Mouse (Mus musculus) liver, postnatal 0 days (tissue): Measurements from ENCODE around the gene Pim3. TPM values are rescaled to one million over a fixed set of nuclear protein-coding genes. Genes with fewer than 3 reads are reported as not detected.
A peak's percentile ranks its signal among the peaks of the same experiment; 100 is the strongest.

Experiments used
- ATAC-seq: fragments of 200-750 bp; cut with Nextera tagmentation; 2 replicates; pipeline ENCODE4 v1.8.0; 2017; ENCODE audit warnings: mild to moderate bottlenecking, moderate library complexity
- DNase-seq: peaks from one replicate; pipeline ENCODE4 v3.0.0-alpha.2; 2016
- H3K27ac ChIP-seq: fragments of 300-500 bp; sonication (generic); 2 replicates; pipeline ENCODE4 v1.5.1; 2014; ENCODE audit warnings: antibody characterized with exemption, moderate library complexity, mild to moderate bottlenecking, low read depth
- H3K27me3 ChIP-seq: fragments of 300-500 bp; sonication (generic); 2 replicates; pipeline ENCODE4 v1.6.1; 2014; ENCODE audit warnings: low read length, control low read depth, mixed read lengths; ENCODE audit not compliant: insufficient read depth
- H3K36me3 ChIP-seq: fragments of 300-500 bp; sonication (generic); replicated peaks from 2 replicates; pipeline ENCODE4 v1.6.1; 2014; ENCODE audit warnings: mild to moderate bottlenecking, control low read depth, low read length, moderate library complexity, mixed read lengths; ENCODE audit not compliant: insufficient read depth
- H3K4me1 ChIP-seq: fragments of 300-500 bp; sonication (generic); 2 replicates; pipeline ENCODE4 v1.6.1; 2014; ENCODE audit warnings: antibody characterized with exemption, mild to moderate bottlenecking, control low read depth; ENCODE audit not compliant: insufficient read depth
- H3K4me2 ChIP-seq: fragments of 300-500 bp; sonication (generic); 2 replicates; pipeline ENCODE4 v1.6.1; 2014; ENCODE audit warnings: low read depth, mild to moderate bottlenecking, low read length, moderate library complexity, mixed read lengths
- H3K4me3 ChIP-seq: fragments of 300-500 bp; sonication (generic); 2 replicates; pipeline ENCODE4 v1.5.1; 2014; ENCODE audit warnings: low read depth, low read length
- H3K9ac ChIP-seq: fragments of 300-500 bp; sonication (generic); replicated peaks from 2 replicates; pipeline ENCODE4 v1.6.1; 2014; ENCODE audit warnings: mild to moderate bottlenecking, moderate library complexity
- H3K9me3 ChIP-seq: fragments of 300-500 bp; sonication (generic); 2 replicates; pipeline ENCODE4 v1.6.1; 2016; ENCODE audit warnings: mild to moderate bottlenecking, control low read depth, low read length, mixed read lengths
- CTCF ChIP-seq: sonication (generic); IDR thresholded peaks from 2 replicates; pipeline ENCODE4 v1.5.1; 2016; ENCODE audit warnings: antibody characterized with exemption, low read depth
- EP300 ChIP-seq: IDR thresholded peaks from 2 replicates; pipeline ENCODE4 v1.6.1; 2016; ENCODE audit warnings: antibody characterized with exemption, low read depth, mild to moderate bottlenecking
- WGBS: fragments of 180-500 bp; shearing (Covaris S2); extraction: QIAGEN DNeasy Blood & Tissue Kit; methylation state at CpG from one replicate; pipeline ENCODE4 v1.1.7; 2014; ENCODE audit not compliant: insufficient replicate concordance; 5-methylcytosine and 5-hydroxymethylcytosine counted together
- polyA plus RNA-seq: library from polyadenylated mRNA; unstranded; fragments of >200 nt; fragmentation: Nextera tagmentation; extraction: Ambion mirVana; gene quantifications from 2 replicates; pipeline ENCODE4 v1.2.1, GENCODE M21; 2015

Pim3 gene
- polyA plus RNA-seq, 1 experiment from 2014 or later: 34.2 TPM

DNA sequence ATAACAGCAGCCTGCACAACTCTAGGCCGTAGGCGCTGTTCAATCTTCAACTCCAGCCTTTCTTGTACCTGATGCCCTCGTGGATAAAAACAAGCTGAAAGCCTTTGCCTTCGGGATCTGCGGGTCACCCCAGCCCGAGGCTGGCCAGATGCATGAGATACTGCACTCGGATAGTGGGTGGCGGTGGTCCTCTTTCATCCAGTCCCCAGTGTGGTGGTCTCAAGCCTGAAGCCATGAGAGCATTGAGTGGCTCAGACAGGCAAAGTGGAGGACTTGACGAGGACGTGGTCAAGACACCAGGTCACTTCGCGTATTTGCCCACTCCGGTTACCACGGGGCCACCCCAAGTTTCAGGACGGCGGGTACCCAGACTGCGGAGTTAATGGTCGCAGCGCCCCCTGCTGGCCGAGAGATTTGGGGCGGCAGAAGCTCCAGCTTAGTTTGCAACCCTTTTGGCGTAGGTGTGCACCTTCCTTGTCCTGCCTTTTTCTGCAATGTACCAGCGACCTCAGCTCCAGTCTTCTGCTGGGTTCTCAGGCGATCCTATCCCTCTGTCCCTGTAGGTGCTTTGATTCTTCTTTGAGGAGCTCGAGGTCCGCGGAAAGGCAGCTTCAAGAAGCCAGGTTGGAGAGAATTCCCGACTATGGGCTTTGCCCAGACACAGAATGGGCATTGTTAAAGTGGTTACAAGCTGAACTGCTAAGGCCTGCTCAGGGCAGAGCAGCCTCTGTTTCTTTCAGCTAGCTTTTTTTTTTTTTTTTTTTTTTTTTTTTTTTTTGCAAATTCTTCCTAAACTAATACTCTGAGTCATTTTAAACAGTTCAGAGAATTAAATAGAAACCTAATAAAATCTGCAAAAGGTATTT is 14.4 kb downstream of the Pim3 start:
- Histone ChIP-seq H3K9ac (no peak overlapping the region; the same call in 1 of the 2 replicates), H3K4me2 (peak overlapping the region; percentile 46; the same call in 1 of the 2 replicates), H3K4me1 (peaks cover 10% of the 10 kb centered on the region), H3K4me3 (no peak overlapping the region), H3K36me3 (no peaks in the 10 kb centered on the region), H3K27ac (peak overlapping the region; percentile 85), H3K27me3 (no peaks in the 10 kb centered on the region), H3K9me3 (no peaks in the 10 kb centered on the region)
- TF ChIP-seq EP300: no peak
- TF ChIP-seq CTCF: peak; percentile 95
- 13% methylated on average over 28 of the region's 28 CpGs for WGBS
- ATAC-seq (peak; percentile 56), DNase-seq (peak; percentile 88)

GRCm38 (mm10) chr15:88877021-88877400 is 15.0 kb downstream of the Pim3 start:
- no peak overlapping the region for H3K4me3 ChIP-seq
- H3K9ac ChIP-seq: no peak overlapping the region
- DNase-seq (no peak), ATAC-seq (no peak)
- WGBS: 65% methylated on average over 10 of the region's 10 CpGs
- peaks cover 10% of the 10 kb centered on the region for H3K4me1 ChIP-seq
- H3K27me3 ChIP-seq: no peaks in the 10 kb centered on the region
- no peaks in the 10 kb centered on the region for H3K9me3 ChIP-seq
- TF ChIP-seq CTCF: no peak
- no peak overlapping the region for H3K27ac ChIP-seq
- no peak overlapping the region for H3K4me2 ChIP-seq
- no peaks in the 10 kb centered on the region for H3K36me3 ChIP-seq

- Histone ChIP-seq H3K4me3 (no peak overlapping the region), H3K9me3 (no peaks in the 10 kb centered on the region), H3K4me1 (no peaks in the 10 kb centered on the region), H3K4me2 (no peak overlapping the region), H3K36me3 (no peaks in the 10 kb centered on the region), H3K27ac (no peak overlapping the region), H3K9ac (no peak overlapping the region), H3K27me3 (no peaks in the 10 kb centered on the region)
- ATAC-seq (no peak), DNase-seq (no peak)
- no peak for TF ChIP-seq EP300
- WGBS: 66% methylated on average over 22 of the region's 22 CpGs
Observed at GRCm38 (mm10) chr15:88881253-88882044, 19.5 kb downstream of the Pim3 start.

DNA sequence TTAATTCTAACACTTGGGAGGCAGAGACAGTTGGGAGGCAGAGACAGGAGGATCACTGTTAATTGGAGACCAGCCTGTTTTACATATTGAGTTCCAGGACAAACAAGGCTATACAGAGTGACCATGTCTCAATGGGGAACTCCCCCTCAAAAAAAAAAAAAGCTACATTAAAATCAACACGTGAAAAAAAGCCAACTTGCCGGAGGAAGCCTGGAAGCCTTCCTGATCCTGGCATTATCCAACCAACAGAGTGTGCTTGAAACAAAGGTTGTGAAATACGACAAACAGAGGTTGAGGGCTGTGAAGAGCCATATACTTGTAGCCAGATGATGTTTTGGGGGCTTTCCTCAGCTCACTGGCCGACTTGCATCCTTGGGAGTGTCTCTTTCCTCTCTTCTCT is 20.9 kb downstream of the Pim3 start:
- no peak for DNase-seq
- H3K27me3 ChIP-seq: no peaks in the 10 kb centered on the region
- peak; percentile 33; the same call in 1 of the 2 replicates for ATAC-seq
- H3K27ac ChIP-seq: no peak overlapping the region
- H3K9ac ChIP-seq: no peak overlapping the region
- no peaks in the 10 kb centered on the region for H3K36me3 ChIP-seq
- TF ChIP-seq CTCF (no peak), EP300 (no peak)
- 41% methylated on average over 4 of the region's 4 CpGs for WGBS
- peaks cover 2% of the 10 kb centered on the region; the same call in 1 of the 2 replicates for H3K4me1 ChIP-seq
- no peak overlapping the region for H3K4me2 ChIP-seq
- H3K4me3 ChIP-seq: no peak overlapping the region
- no peaks in the 10 kb centered on the region for H3K9me3 ChIP-seq

DNA sequence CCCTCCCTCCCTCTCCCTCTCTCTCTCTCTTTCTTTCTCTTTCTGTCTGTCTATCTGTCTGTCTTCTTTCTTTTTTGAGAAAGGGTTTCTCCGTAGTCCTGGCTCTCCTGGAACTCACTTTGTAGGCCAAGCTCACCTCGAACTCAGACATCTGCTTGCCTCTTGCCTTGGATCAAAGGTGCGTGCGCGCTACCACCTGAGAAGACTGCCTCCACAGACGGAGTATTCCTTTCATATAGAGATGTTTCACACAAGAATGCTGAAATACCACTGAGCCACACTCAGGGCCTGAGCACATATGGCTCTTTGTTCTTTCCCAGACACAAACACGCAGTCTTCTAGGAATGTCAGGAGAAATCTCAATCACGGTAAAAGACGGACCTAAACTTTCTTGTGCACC is 21.4 kb downstream of the Pim3 start:
- H3K4me1 ChIP-seq: peaks cover 2% of the 10 kb centered on the region
- H3K9ac ChIP-seq: no peak overlapping the region
- ATAC-seq (no peak), DNase-seq (no peak)
- H3K9me3 ChIP-seq: no peaks in the 10 kb centered on the region
- H3K4me3 ChIP-seq: no peak overlapping the region
- H3K36me3 ChIP-seq: no peaks in the 10 kb centered on the region
- TF ChIP-seq EP300: no peak
- TF ChIP-seq CTCF: no peak
- no peak overlapping the region for H3K4me2 ChIP-seq
- H3K27ac ChIP-seq: no peak overlapping the region
- H3K27me3 ChIP-seq: no peaks in the 10 kb centered on the region
- 81% methylated on average over 9 of the region's 9 CpGs for WGBS

DNA sequence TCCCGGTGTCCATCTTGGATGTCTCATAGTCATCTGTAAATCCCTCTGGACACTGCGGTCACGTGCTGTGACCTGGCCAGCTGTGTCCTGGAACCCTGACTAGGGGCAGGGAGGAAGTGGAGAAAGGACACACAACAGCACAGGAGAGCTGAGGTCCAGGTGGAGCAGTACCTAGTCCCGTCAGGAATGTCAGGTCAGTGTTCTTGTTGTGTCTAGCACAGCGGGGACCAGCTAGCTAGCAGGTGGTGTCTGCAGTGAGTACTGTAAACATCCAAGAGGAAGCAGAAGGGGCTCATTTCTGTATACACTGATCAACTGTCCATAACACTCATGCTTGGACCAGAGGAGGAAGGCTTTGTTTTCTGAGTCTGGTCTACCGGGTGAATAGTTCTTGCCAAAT is 23.4 kb downstream of the Pim3 start:
- no peak overlapping the region for H3K4me3 ChIP-seq
- WGBS: 80% methylated on average over 6 of the region's 6 CpGs
- no peaks in the 10 kb centered on the region for H3K36me3 ChIP-seq
- H3K27me3 ChIP-seq: no peaks in the 10 kb centered on the region; the same call in 1 of the 2 replicates
- TF ChIP-seq EP300: no peak
- no peak for TF ChIP-seq CTCF
- H3K4me2 ChIP-seq: no peak overlapping the region
- DNase-seq (no peak), ATAC-seq (no peak)
- H3K9ac ChIP-seq: no peak overlapping the region
- peaks cover 15% of the 10 kb centered on the region for H3K4me1 ChIP-seq
- H3K9me3 ChIP-seq: no peaks in the 10 kb centered on the region
- H3K27ac ChIP-seq: no peak overlapping the region
